Mouse (Mus musculus): ENCODE data around the gene Acacb.

Gene Acacb

DNA sequence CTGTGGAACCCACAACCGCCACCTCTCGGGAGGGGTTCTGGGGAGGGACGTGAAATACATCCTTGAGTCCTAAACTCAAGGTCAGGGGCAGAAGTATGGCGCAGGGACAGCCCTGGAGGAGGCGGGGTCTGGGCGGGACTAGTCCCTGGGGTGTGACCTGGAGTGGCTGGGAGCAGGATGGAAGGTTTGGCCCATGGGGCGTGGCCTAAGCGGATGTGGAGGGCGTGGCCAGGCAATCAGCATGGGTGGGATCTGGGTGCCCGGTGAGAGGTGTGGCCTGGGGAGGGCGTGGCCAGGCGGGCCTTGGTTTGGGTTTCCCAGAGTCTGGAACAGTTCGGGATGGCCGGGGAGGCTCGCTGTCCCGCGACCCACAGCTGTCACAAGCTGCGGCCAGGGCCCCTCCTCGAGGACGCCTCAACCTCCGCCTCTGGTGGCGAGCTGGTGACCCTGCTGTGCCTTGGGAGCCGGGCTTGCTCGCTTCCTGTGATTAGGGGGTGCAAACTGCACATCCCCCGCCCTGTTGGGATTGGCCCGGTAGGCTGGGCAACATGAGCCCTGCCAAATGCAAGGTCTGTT lies 29.3 kb downstream of the Acacb start:
- DNase-seq (ENCODE audit: low spot score in 2 of 2): peak; percentile 79 to 91

DNA sequence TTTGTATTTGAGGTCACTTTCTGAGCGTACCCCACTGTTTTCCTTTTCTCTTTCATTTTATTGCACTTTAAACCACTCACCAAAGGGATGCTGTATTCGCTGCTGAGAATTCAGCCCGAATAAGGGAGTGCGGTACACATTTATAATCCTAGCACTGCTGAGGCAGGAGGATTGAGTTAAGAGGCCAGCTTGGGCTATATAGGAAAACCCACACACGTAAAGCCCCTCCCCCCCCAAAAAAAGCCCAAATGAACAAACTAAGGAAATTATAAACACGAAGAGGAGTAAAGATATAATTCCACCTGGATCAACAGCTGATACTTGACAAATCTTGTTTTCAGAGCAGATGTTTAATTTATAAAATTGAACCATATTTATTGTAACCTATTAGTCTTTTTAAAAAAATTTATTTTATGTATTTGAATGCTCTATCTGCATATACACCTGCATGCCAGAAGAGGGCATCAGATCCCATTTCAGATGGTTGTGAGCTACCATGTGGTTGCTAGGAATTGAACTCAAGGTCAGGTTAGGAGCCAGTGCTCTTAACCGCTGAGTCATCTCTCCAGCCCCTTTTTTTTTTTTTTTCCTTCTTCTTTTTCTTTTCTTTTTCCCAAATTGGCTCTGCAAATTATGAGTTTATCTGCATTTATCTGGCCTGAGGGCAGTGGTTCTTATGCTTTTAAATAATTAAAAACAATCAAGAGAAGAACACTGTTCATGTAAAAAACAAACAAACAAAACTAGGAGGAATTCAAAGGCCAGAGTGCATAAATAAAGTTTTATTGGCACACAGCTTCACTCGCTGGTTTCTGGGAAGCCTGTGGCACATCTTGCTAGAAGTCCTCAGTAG lies 30.4 kb downstream of the Acacb start:
- no peak for DNase-seq (ENCODE audit: low spot score in 2 of 2)

DNA sequence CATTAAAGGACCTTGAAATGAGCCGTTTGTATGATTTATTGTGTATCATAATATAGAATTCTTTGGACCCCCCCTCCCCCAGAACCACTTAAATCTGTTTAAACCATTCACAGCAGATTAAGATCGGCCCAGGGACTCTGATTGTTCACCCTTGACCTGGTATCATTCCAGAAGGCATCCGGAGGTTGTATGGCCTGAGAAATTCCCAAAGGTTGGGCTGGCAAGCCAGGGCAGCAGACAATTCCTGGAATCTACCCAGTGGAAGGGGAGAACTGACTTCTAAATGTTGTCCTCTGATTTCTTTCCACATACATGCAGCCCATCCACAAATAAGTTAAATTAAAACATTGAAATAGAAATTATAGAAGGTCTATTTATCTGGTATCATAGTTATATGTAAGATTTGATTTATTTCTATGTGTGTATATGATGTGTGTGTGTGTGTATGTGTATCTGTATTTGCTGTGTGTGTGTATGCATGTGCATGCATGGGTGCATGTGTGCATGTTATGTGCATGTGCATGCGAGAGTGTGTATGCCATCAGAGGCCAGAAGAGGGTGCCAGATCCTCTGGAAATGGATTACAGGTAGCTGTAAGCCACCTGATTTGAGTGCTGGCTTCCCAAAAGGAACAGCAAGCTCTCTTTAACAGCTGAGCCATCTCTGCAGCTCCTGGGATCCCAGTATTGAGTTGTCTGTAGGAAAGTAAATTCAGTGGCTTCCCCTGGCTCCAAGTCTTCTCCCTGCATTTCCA lies 31.8 kb downstream of the Acacb start:
- no peak for DNase-seq (ENCODE audit: low spot score in 2 of 2)

DNA sequence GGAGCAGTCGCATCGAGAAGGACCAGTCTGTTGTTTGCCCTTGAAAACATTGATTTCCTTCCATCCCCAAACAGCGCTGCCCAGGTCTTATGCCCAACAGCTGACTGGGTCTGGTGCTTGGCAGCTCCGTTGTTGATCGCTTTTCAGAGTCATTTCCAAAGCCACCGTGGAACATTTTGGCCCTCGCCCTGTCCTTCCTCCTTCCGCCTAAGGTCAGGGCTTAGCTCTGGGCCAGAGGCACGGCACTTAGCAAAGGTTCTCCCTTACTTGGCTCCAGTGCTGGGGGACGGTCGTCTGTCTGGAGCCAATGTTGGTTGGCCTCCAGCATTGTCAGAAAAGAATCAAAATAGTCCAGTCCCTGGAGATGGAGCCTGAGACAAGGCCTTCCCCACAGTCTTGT lies 33.2 kb downstream of the Acacb start:
- no peak for DNase-seq (ENCODE audit: low spot score in 2 of 2)

DNA sequence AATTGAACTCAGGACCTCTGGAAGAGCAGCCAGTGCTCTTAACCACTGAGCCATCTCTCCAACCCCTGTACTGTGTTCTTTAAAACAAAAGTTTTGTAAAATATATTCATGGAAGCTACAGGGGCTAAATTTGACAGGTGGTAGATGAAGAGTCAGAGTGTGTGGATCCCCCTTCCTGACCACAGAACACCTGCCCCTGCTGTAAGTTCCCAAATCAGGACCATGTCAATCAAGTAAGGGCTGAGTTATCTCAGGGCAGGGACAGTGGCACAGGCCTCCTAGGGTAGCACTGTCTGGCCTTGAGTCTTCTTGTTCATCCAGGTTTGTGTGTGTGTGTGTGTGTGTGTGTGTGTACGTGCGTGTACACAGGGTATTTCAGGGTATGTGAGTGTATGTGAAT lies 37.2 kb downstream of the Acacb start:
- no peak for DNase-seq (ENCODE audit: low spot score in 2 of 2)

DNA sequence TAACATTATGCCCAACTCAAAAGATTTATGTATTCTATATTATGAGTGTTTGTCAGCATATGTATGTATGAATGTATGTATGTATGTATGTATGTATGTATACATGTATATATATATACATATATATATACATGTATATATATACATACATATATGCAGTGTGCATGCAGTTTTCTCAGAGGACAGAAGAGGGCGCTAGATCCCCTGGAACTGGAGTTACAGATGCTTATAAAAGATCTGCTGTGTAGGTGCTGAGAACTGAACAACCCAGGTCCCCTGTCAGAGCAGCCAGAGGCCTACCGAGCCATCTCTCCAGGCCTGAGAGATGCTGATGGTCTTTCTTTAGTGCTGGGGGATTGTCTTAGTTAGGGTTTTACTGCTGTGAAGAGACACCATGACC lies 40.8 kb downstream of the Acacb start:
- no peak for DNase-seq (ENCODE audit: low spot score in 2 of 2)

- no peak for DNase-seq (ENCODE audit: low spot score in 2 of 2)
These were observed 42.6 kb downstream of the Acacb start for GRCm38 (mm10) chr5:114188900-114189464.

GRCm38 (mm10) chr5:114194161-114194560 lies 47.8 kb downstream of the Acacb start:
- no peak for DNase-seq (ENCODE audit: low spot score in 2 of 2)

DNA sequence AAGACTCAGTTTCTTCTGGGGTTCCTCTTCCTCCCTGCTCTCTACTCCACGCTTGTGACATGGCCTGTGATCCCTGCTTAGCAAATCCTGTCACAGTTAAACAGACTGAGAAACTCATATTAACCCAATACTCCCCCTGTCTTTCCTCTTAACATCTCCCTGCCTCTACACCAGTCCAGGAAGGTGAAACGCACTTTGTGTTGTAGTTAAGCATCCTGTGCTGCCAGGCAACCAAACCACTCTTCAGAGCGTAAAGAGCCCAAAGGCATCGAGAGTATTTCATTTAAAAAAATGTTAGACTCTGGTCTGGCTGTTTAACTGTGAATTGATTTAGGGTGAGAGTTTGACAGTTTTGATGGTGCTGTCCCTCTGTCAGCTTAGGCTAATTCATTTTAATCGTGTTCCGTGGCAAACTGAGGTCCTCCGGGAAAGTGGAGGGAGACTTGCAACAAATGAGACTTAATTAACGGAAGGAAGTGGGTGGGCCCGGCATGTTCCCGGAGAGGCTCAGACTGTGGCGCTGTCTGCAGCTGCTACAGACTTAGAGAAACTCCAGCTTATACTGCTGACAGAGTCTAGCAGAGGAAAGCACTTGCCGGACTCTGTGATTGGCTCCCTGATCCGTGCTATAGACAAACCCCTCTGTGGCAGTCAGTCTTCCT lies 52.9 kb downstream of the Acacb start:
- DNase-seq (ENCODE audit: low spot score in 2 of 2): no peak

DNA sequence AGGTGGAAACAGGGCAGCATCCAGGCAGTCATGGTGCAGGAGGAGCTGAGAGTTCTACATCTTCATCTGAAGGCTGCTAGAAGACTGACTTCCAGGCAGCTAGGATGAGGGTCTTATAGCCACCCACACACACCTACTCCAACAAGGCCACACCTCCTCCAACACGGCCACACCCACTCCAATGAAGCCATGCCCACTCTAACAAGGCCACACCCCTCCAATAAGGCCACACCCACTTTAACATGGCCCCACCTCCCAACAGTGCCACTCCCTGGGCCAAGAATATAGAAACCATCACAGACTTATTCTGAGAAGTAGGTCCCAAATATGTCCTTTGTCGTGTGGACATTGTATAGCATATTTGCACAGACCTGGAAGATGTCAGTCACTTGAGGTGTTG lies 59.8 kb downstream of the Acacb start:
- no peak for DNase-seq (ENCODE audit: low spot score in 2 of 2)

GRCm38 (mm10) chr5:114213183-114213582 lies 66.8 kb downstream of the Acacb start:
- DNase-seq (ENCODE audit: low spot score in 2 of 2): no peak

DNA sequence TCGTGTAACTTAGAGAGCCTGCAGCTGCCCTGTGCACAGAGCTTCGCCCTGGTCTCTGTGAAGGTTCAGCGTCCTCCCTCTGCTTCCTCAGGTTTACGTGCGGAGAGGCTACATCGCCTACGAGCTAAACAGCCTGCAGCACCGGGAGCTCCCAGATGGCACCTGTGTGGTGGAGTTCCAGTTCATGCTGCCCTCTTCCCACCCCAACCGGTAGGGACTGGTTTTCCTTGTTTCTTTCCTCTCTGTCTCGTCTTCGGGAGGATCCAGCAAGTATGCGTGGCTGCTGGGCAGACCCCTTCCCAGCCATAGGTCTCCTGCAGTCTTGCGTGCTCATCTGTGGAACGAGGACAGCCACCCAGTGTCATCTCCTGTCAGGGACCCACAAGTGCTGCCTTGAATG lies 72.4 kb downstream of the Acacb start:
- DNase-seq (ENCODE audit: low spot score in 2 of 2): no peak

DNA sequence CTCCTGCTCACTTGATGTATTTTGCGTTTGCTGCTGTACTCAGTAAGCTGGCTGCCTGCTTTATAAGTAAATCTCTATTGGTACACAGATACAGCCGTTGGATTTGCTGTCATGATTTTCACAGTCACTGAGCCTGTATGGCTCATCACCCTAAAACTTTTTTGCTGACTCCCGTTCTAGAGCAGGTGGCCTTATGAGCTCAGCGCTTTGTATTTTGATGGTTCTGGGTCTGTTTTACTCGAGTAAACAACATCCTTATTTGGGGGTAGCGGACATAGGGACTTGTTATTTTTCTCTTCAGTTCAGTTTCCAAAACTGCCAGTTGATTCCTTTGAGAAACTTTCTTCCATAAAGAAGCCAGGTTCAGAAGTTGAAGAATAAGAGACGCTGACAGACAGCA lies 79.7 kb downstream of the Acacb start:
- no peak for DNase-seq (ENCODE audit: low spot score in 2 of 2)

DNA sequence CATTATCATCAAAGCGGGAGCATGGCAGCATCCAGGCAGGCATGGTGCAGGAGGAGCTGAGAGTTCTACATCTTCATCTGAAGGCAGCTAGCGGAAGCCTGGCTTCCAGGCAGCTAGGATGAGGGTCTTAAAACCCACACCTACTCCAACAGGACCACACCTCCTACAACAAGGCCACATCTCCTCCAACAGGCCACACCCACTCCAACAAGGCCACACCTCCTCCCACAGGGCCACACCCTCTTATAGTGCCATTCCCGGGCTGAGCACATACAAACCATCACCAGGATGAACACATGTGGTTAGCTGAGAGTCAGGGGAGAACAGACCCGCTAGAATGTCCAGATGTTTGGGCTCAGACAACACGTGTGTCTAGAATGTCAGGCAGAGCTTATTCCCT lies 82.6 kb downstream of the Acacb start:
- no peak for DNase-seq (ENCODE audit: low spot score in 2 of 2)

DNA sequence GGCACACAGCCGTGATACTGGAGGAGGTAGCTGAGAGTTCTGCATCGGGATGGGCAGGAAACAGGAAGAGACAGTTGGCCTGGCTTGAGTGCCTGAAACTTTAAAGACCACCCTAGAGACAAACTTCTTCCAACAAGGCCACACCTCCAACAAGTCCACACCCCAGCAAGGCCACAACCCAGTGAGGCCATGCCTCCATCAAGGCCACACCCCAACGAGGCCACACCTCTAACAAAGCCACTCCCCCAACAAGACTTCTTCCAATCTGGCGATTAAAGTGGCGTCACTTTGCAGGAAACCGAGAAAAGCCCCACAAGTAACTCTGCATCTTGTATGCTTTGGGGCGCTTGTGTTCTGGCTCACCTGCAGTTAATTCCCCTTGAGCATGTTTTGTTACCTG lies 92.6 kb downstream of the Acacb start:
- no peak for DNase-seq (ENCODE audit: low spot score in 2 of 2)

- no peak for DNase-seq (ENCODE audit: low spot score in 2 of 2)
These were observed 93.4 kb downstream of the Acacb start for GRCm38 (mm10) chr5:114239737-114240136.

DNA sequence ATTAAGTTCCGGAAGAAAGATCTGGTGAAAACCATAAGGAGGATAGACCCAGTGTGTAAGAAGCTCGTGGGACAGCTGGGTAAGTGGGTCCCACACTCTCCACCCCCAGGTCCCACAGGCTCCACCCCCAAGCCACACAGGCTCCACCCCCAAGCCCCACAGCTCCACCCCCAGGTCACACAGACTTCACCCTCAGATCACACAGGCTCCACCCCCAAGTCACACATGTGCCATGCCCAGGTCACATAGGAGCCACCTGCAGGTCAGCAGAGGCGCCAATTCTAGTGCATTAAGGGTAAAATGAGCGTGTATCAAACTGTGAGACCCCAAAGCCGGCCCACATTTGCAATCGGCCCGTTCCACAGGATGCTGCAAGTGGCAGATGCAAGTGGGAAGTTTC lies 100.1 kb downstream of the Acacb start:
- DNase-seq (ENCODE audit: low spot score in 2 of 2): no peak

DNA sequence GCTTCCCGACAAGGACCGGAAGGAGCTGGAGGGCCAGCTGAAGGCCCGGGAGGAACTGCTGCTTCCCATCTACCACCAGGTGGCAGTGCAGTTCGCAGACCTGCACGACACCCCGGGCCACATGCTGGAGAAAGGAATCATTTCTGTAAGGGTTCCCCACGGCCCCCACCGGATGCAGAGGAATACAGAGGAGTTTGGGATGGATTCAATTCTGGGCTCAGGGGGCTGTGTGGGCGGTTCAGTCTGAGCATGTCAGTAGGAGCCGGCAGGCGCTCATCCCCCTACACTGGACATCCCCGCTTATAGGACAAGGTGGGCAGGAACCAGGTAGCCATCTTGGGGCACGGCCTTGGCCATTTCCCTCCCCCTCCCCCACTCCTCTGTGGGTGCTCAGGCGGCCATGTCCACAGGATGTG lies 101.8 kb downstream of the Acacb start:
- peak; percentile 18 to 52 for DNase-seq (ENCODE audit: low spot score in 2 of 2)

DNA sequence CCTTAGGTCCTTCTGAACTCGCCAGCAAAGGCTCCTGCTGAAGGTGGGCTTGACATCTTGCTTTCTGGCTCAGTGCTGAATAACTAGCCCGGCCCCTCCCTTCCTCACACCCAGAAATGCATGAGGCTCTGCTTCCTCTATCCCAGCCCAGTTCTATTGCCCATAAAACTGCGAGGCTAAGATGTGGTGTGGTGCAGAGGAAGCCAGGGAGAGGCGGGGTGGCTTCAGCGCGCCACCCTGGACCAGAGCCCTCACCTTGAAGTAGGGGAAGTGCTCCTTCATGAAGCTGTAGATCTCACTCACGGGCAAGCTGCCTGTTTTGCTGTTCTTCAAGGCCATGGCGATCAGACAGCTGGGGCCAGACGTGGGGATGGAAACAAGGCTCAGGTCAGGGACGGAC lies 113.2 kb downstream of the Acacb start:
- DNase-seq (ENCODE audit: low spot score in 2 of 2): no peak

GRCm38 (mm10) chr5:114261494-114261893 lies 115.2 kb downstream of the Acacb start:
- no peak for DNase-seq (ENCODE audit: low spot score in 2 of 2)

- no peak for DNase-seq (ENCODE audit: low spot score in 2 of 2)
These were observed 117.7 kb downstream of the Acacb start for GRCm38 (mm10) chr5:114264030-114264459.

GRCm38 (mm10) chr5:114264791-114265190 lies 118.5 kb downstream of the Acacb start:
- DNase-seq (ENCODE audit: low spot score in 2 of 2): no peak

Data from urinary bladder, adult 18-20 months (tissue).